Mouse (Mus musculus) megakaryocyte, embryonic 14.5 days (primary cell): Measurements from ENCODE around the gene Megf8.

ENCODE experiments used
- FLI1 ChIP-seq: IDR thresholded peaks from 2 replicates; pipeline ENCODE4 v1.6.1; 2012; ENCODE audit warnings: low read length, inconsistent platforms, mixed read lengths
- GATA1 ChIP-seq: IDR thresholded peaks from 3 replicates; pipeline ENCODE4 v1.6.1; 2012; ENCODE audit warnings: mixed read lengths, low read length, inconsistent platforms, borderline replicate concordance

DNA sequence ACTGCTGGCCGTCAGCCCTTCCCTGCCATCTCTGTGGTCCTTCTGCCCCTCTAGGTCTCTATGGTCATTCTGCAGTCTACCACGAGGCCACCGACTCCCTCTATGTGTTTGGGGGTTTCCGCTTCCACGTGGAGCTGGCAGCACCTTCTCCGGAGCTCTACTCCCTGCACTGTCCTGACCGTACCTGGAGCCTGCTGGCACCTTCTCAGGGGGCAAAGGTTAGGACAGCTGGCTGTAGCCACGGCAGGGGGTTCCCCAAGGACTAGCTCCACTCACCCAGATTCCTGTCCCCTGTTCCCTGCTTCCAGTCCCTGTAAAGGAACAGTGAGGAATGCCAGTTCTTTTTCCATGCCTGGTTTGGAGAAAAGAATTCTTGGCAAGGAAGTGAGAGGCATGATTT lies 31.9 kb downstream of the Megf8 start:
- TF ChIP-seq GATA1 (no peak), FLI1 (no peak)
